Mouse (Mus musculus): ENCODE measurements at regions not wholly inside any gene's neighbourhood (a gene's known extent, or its start where the extent isn't known, plus 50 kb on each side); places are given as distances from the start of the nearest gene placed in this dataset.

DNA sequence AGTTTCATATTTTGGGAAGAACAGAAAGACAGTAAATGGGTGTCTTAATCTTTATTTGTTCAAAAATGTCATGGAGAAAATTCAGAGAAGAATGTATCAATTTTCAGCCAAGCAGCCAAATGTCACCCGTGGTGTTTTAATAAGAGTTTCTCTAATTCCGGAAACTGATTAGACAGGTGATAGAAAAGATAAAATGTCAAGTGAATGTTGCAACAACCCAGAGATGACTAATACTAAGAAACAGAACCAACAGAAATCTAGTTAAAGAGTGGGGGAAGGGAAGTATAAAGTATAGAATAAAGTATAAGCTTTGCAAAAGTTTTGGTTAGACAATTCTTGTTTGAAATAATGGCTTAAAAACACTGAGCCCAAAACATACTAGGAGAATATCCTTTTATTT lies 79.9 kb upstream of the St8sia4 start:
- Histone ChIP-seq H3K4me2 (ENCODE audit: insufficient read depth, low read depth, poor library complexity, severe bottlenecking) (no peak overlapping the region), H3K9ac (ENCODE audit: insufficient read depth, low read depth) (no peak overlapping the region), H3K4me3 (replicated peaks in 1 of 3; ENCODE audit: low read depth in 2 of 3, low read length in 2 of 3, poor library complexity in 1 of 3) (no peak overlapping the region), H3K9me3 (replicated peaks; ENCODE audit: low read length) (no peaks in the 10 kb centered on the region), H3K36me3 (replicated peaks in 1 of 2; ENCODE audit: control insufficient read depth in 1 of 2, insufficient read depth in 1 of 2, low read length in 1 of 2) (no peaks in the 10 kb centered on the region), H3K4me1 (ENCODE audit: control insufficient read depth in 1 of 2, insufficient read depth in 2 of 2) (no peaks in the 10 kb centered on the region), H3K27ac (ENCODE audit: insufficient read depth, low read depth) (no peak overlapping the region), H3K79me2 (replicated peaks; ENCODE audit: control insufficient read depth, extremely low read depth, insufficient read depth, poor library complexity, severe bottlenecking) (no peaks in the 10 kb centered on the region), H3K27me3 (replicated peaks) (no peaks in the 10 kb centered on the region)
- DNase-seq (ENCODE audit: extremely low read depth), result no peak
- in situ Hi-C loops (cut with MboI; ENCODE audit: low pct_ligation_motif_present, low pct_unique_long_range_greater_than_20kb, low sequenced_read_pairs) (no loop called here), dilution Hi-C loops (cut with MboI; ENCODE audit: extremely low pct_ligation_motif_present, extremely low pct_unique_long_range_greater_than_20kb, low sequenced_read_pairs) (no loop called here)
- TF ChIP-seq JUND (conservative IDR thresholded peaks at IDR 0.05; ENCODE audit: low read depth, low read length) (0 out of 2 replicates have a peak, but pooled peaks have one; percentile 40), MAZ (IDR thresholded peaks at IDR 0.05; ENCODE audit: low read depth, low read length) (no peak), BHLHE40 (IDR thresholded peaks at IDR 0.05; ENCODE audit: low read depth, low read length) (no peak), ZNF384 (IDR thresholded peaks at IDR 0.05; ENCODE audit: low read depth, low read length) (no peak), MYC (IDR thresholded peaks at IDR 0.05; ENCODE audit: low read depth, low read length) (no peak), MXI1 (IDR thresholded peaks at IDR 0.05; ENCODE audit: low read depth, low read length) (no peak), EP300 (IDR thresholded peaks at IDR 0.05; ENCODE audit: low read length) (no peak), HCFC1 (IDR thresholded peaks at IDR 0.05; ENCODE audit: low read depth, low read length) (no peak), GABPA (IDR thresholded peaks at IDR 0.05; ENCODE audit: insufficient replicate concordance, low read depth, low read length) (no peak), SIN3A (IDR thresholded peaks at IDR 0.05; ENCODE audit: low read length) (no peak), POLR2A (IDR thresholded peaks at IDR 0.05; ENCODE audit: low read depth, low read length) (no peak), USF2 (conservative IDR thresholded peaks at IDR 0.05; ENCODE audit: low read depth, low read length) (no peak), IRF4 (IDR thresholded peaks at IDR 0.05; ENCODE audit: low read depth, low read length) (peak; percentile 63; the same call in 1 of the 2 replicates), ETS1 (conservative IDR thresholded peaks at IDR 0.05; ENCODE audit: low read depth, low read length) (no peak), NRF1 (IDR thresholded peaks at IDR 0.05; ENCODE audit: low read depth, low read length) (no peak), CTCF (conservative IDR thresholded peaks at IDR 0.05 in 1 of 2, IDR thresholded peaks at IDR 0.05 in 1 of 2; ENCODE audit: low read depth in 2 of 2, low read length in 2 of 2) (no peak), CHD1 (IDR thresholded peaks at IDR 0.05; ENCODE audit: low read depth, low read length) (no peak), CHD2 (IDR thresholded peaks at IDR 0.05; ENCODE audit: low read length) (no peak), MAX (IDR thresholded peaks at IDR 0.05; ENCODE audit: low read length) (no peak), SMC3 (IDR thresholded peaks at IDR 0.05; ENCODE audit: low read depth, low read length) (no peak), JUN (IDR thresholded peaks at IDR 0.05; ENCODE audit: insufficient read depth, low read depth, low read length) (peak; percentile 3; the same call in 1 of the 2 replicates), USF1 (IDR thresholded peaks at IDR 0.05; ENCODE audit: low read depth, low read length) (no peak), RAD21 (IDR thresholded peaks at IDR 0.05; ENCODE audit: low read depth, low read length) (no peak), KAT2A (IDR thresholded peaks at IDR 0.05; ENCODE audit: insufficient replicate concordance, low read length) (no peak)
